Mouse (Mus musculus) CD8-positive naive resting alpha-beta T cell, adult 2 months (primary cell): ENCODE data around the gene Drosha.
A peak's percentile ranks its signal among the peaks of the same experiment; 100 is the strongest.
"Not testable (repeated sequence)": the region's sequence is repeated elsewhere in the genome, so short reads cannot be mapped to it uniquely, and the experiment has no call there.

Experiments
- DNase-seq, 2 experiments: peaks; one replicate each; pipeline ENCODE4 v3.0.0; 2022; ENCODE audit warnings: low read depth in 2 of 2, low spot score in 2 of 2

Gene Drosha

GRCm38 (mm10) chr15:12884855-12885254 lies 60.2 kb downstream of the Drosha start:
- DNase-seq: no peak

GRCm38 (mm10) chr15:12885361-12885760 lies 60.7 kb downstream of the Drosha start:
- DNase-seq: no peak

GRCm38 (mm10) chr15:12887206-12887605 lies 62.6 kb downstream of the Drosha start:
- DNase-seq: no peak

- DNase-seq: no peak
These were observed 63.7 kb downstream of the Drosha start for GRCm38 (mm10) chr15:12888312-12888711.

- no peak for DNase-seq
These were observed 65.3 kb downstream of the Drosha start for GRCm38 (mm10) chr15:12889909-12890308.

- DNase-seq: peak in 1 of 2 experiments; percentile 3
These were observed 70.8 kb downstream of the Drosha start for GRCm38 (mm10) chr15:12895426-12895825.

GRCm38 (mm10) chr15:12896022-12897009 lies 71.7 kb downstream of the Drosha start:
- DNase-seq: no peak

- DNase-seq: no peak
These were observed 73.2 kb downstream of the Drosha start for GRCm38 (mm10) chr15:12897831-12898230.

- DNase-seq: no peak
These were observed 76.0 kb downstream of the Drosha start for GRCm38 (mm10) chr15:12900428-12901196.

GRCm38 (mm10) chr15:12901197-12901570 lies 76.6 kb downstream of the Drosha start:
- no peak for DNase-seq

- no peak for DNase-seq
These were observed 79.8 kb downstream of the Drosha start for GRCm38 (mm10) chr15:12904442-12904841.

- no peak for DNase-seq
These were observed 83.5 kb downstream of the Drosha start for GRCm38 (mm10) chr15:12907962-12908719.

GRCm38 (mm10) chr15:12908720-12909028 lies 84.1 kb downstream of the Drosha start:
- no peak for DNase-seq

- DNase-seq: no peak
These were observed 84.6 kb downstream of the Drosha start for GRCm38 (mm10) chr15:12909171-12909570.

- DNase-seq: no peak
These were observed 86.5 kb downstream of the Drosha start for GRCm38 (mm10) chr15:12911082-12911481.

- no peak for DNase-seq
These were observed 91.8 kb downstream of the Drosha start for GRCm38 (mm10) chr15:12916314-12916815.

- not testable (repeated sequence) for DNase-seq
These were observed 94.8 kb downstream of the Drosha start for GRCm38 (mm10) chr15:12919326-12919966.

- no peak for DNase-seq
These were observed 95.6 kb downstream of the Drosha start for GRCm38 (mm10) chr15:12919967-12920870.

GRCm38 (mm10) chr15:12921901-12922300 lies 97.3 kb downstream of the Drosha start:
- no peak for DNase-seq

- peak in 1 of 2 experiments; percentile 7 for DNase-seq
These were observed 99.2 kb downstream of the Drosha start for GRCm38 (mm10) chr15:12923826-12924225.
